Mouse (Mus musculus) 416B (cell line): ENCODE measurements around the gene Ptprj.
"Not testable (repeated sequence)": the region's sequence is repeated elsewhere in the genome, so short reads cannot be mapped to it uniquely, and the experiment has no call there.

Experiments used
- DNase-seq: peaks from one replicate; pipeline ENCODE4 v3.0.0; 2011; ENCODE audit warnings: low read depth

Ptprj gene

GRCm38 (mm10) chr2:90414110-90414821 is 166.2 kb downstream of the Ptprj start:
- DNase-seq, result not testable (repeated sequence)

- DNase-seq, result not testable (repeated sequence)
These were observed 181.8 kb downstream of the Ptprj start, which contains the start of gene Olfr1274-ps for GRCm38 (mm10) chr2:90398633-90399107. TSS of gene Olfr1274-ps (plus strand) at chr2:90398683.
